Mouse (Mus musculus) heart, postnatal 0 days (tissue): ENCODE results near the gene Tmem25.

ENCODE experiments used
- CTCF ChIP-seq: IDR thresholded peaks from 2 replicates; pipeline ENCODE4 v1.5.1; 2016; ENCODE audit warnings: antibody characterized with exemption, control low read depth, low read depth
- EP300 ChIP-seq: IDR thresholded peaks from 2 replicates; pipeline ENCODE4 v1.6.1; 2016; ENCODE audit warnings: antibody characterized with exemption, low read depth

- no peak for TF ChIP-seq CTCF
- TF ChIP-seq EP300, result no peak
These were observed 8.0 kb upstream of the Tmem25 start for GRCm38 (mm10) chr9:44807141-44807540.
